Mouse (Mus musculus) heart, postnatal 0 days (tissue): ENCODE measurements around the gene Scamp3. TPM values are rescaled to one million over a fixed set of nuclear protein-coding genes. Genes with fewer than 3 reads are reported as not detected.
A peak's percentile ranks its signal among the peaks of the same experiment; 100 is the strongest.

Experiments used
- ATAC-seq: fragments of 200-750 bp; cut with Nextera tagmentation; 2 replicates; pipeline ENCODE4 v1.8.0; 2017; ENCODE audit warnings: low read depth, moderate number of reproducible peaks, moderate library complexity; ENCODE audit not compliant: insufficient read depth
- DNase-seq: peaks from one replicate; pipeline ENCODE4 v3.0.0-alpha.2; 2016; ENCODE audit warnings: low spot score
- H3K27ac ChIP-seq: fragments of 300-500 bp; sonication (generic); 2 replicates; pipeline ENCODE4 v1.5.1; 2014; ENCODE audit warnings: low read depth, mild to moderate bottlenecking
- H3K27me3 ChIP-seq: fragments of 300-500 bp; sonication (generic); 2 replicates; pipeline ENCODE4 v1.6.1; 2014; ENCODE audit warnings: low read length, mixed read lengths; ENCODE audit not compliant: control insufficient read depth, insufficient read depth
- H3K36me3 ChIP-seq: fragments of 300-500 bp; sonication (generic); replicated peaks from 2 replicates; pipeline ENCODE4 v1.6.1; 2014; ENCODE audit warnings: low read length, mixed read lengths; ENCODE audit not compliant: control insufficient read depth, insufficient read depth
- H3K4me1 ChIP-seq: fragments of 300-500 bp; sonication (generic); 2 replicates; pipeline ENCODE4 v1.6.1; 2014; ENCODE audit warnings: antibody characterized with exemption; ENCODE audit not compliant: control insufficient read depth, insufficient read depth
- H3K4me2 ChIP-seq: fragments of 300-500 bp; sonication (generic); 2 replicates; pipeline ENCODE4 v1.6.1; 2014; ENCODE audit warnings: low read depth, mild to moderate bottlenecking, low read length, moderate library complexity
- H3K4me3 ChIP-seq: fragments of 300-500 bp; sonication (generic); 2 replicates; pipeline ENCODE4 v1.5.1; 2014; ENCODE audit warnings: low read depth, low read length
- H3K9ac ChIP-seq: fragments of 300-500 bp; sonication (generic); replicated peaks from 2 replicates; pipeline ENCODE4 v1.6.1; 2014; ENCODE audit warnings: low read depth, low read length, mixed read lengths
- H3K9me3 ChIP-seq: fragments of 300-500 bp; sonication (generic); replicated peaks from 2 replicates; pipeline ENCODE4 v1.6.1; 2016; ENCODE audit warnings: low read length; ENCODE audit not compliant: control insufficient read depth
- CTCF ChIP-seq: IDR thresholded peaks from 2 replicates; pipeline ENCODE4 v1.5.1; 2016; ENCODE audit warnings: antibody characterized with exemption, control low read depth, low read depth
- EP300 ChIP-seq: IDR thresholded peaks from 2 replicates; pipeline ENCODE4 v1.6.1; 2016; ENCODE audit warnings: antibody characterized with exemption, low read depth
- WGBS: fragments of 180-500 bp; shearing (Covaris S2); extraction: QIAGEN DNeasy Blood & Tissue Kit; methylation state at CpG from one replicate; pipeline ENCODE4 v1.1.7; 2014; 5-methylcytosine and 5-hydroxymethylcytosine counted together
- polyA plus RNA-seq: library from polyadenylated mRNA; unstranded; fragments of >200 nt; fragmentation: Nextera tagmentation; extraction: Ambion mirVana; gene quantifications from 2 replicates; pipeline ENCODE4 v1.2.1, GENCODE M21; 2015
- total RNA-seq: library from RNA; depleted of rRNA; stranded (reverse); fragments of >200 nt; gene quantifications from 2 replicates; pipeline ENCODE4 v1.2.3, GENCODE M21; 2014; ENCODE audit warnings: low replicate concordance

Scamp3 gene
- total and polyA plus RNA-seq, 2 experiments from 2014 or later, result 60.7 to 65.9 TPM

DNA sequence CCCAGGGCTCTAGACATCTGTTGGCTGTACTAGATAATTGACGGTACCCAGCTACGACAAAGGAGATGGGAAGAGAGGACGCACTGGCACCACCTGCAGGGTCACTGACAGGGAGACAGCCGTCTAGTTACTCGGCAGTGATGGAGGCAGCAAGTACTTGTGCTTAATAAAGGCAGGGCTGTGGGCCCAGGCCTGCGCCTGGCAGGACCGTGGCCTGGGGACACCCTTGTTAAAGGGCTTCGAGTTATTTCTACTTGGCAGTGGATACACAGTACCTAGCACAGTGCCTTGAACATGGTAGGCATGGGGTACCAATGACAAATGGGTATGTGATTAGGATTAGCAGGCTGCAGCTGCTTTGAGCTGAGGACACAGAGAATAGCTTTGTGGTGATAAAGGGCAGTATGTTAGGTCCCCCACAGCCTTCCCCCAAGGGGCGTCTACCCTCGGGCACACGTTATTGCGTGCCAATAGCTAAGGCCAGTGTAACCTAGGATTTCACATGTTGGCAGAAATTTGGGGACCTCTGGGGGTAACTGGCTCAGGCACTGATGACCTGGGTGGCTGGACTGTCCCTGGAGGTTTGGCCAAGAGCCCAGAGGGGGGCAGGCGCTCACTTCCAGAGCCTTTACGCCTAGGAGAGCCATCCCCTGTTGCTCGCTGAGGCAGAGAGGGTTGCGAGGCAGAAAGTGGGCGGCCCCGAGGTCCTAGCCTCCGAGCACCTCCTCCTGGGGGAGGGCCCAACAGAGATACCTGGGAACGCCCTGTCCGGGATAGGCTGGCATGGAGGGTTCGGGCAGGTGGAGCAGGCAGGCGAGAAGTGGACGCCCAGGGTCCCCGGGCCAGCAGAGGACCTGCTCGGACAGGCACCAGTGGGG is 29.9 kb upstream of the Scamp3 start:
- ATAC-seq (no peak), DNase-seq (no peak)
- WGBS, result 18% methylated on average over 26 of the region's 26 CpGs
- H3K36me3 ChIP-seq, result no peaks in the 10 kb centered on the region
- H3K4me1 ChIP-seq, result no peaks in the 10 kb centered on the region
- H3K4me2 ChIP-seq, result peak overlapping the region; percentile 24; the same call in 1 of the 2 replicates
- H3K9ac ChIP-seq, result no peak overlapping the region
- TF ChIP-seq EP300 (no peak), CTCF (no peak)
- no peaks in the 10 kb centered on the region for H3K9me3 ChIP-seq
- H3K27ac ChIP-seq, result no peak overlapping the region
- H3K4me3 ChIP-seq, result no peak overlapping the region
- peaks cover 52% of the 10 kb centered on the region for H3K27me3 ChIP-seq

GRCm38 (mm10) chr3:89147979-89148311 is 29.3 kb upstream of the Scamp3 start:
- Histone ChIP-seq H3K4me1 (no peaks in the 10 kb centered on the region), H3K9me3 (no peaks in the 10 kb centered on the region), H3K27me3 (peaks cover 57% of the 10 kb centered on the region), H3K27ac (no peak overlapping the region), H3K4me2 (peak overlapping the region; percentile 24), H3K4me3 (no peak overlapping the region), H3K9ac (no peak overlapping the region), H3K36me3 (no peaks in the 10 kb centered on the region)
- DNase-seq, result no peak
- no peak for ATAC-seq
- 6% methylated on average over 15 of the region's 15 CpGs for WGBS
- TF ChIP-seq CTCF, result no peak
- no peak for TF ChIP-seq EP300

GRCm38 (mm10) chr3:89148567-89148966 is 28.7 kb upstream of the Scamp3 start:
- Histone ChIP-seq H3K9ac (no peak overlapping the region), H3K4me2 (no peak overlapping the region), H3K9me3 (no peaks in the 10 kb centered on the region), H3K27ac (no peak overlapping the region), H3K4me1 (no peaks in the 10 kb centered on the region), H3K36me3 (no peaks in the 10 kb centered on the region), H3K27me3 (peaks cover 57% of the 10 kb centered on the region), H3K4me3 (no peak overlapping the region)
- TF ChIP-seq CTCF (no peak), EP300 (no peak)
- WGBS, result 79% methylated on average over 14 of the region's 14 CpGs
- DNase-seq (no peak), ATAC-seq (no peak)

GRCm38 (mm10) chr3:89152084-89152835 is 25.0 kb upstream of the Scamp3 start:
- no peaks in the 10 kb centered on the region for H3K4me1 ChIP-seq
- ATAC-seq, result no peak
- no peak for DNase-seq
- 50% methylated on average over 17 of the region's 17 CpGs for WGBS
- H3K4me2 ChIP-seq, result no peak overlapping the region
- no peaks in the 10 kb centered on the region for H3K9me3 ChIP-seq
- H3K9ac ChIP-seq, result no peak overlapping the region
- H3K36me3 ChIP-seq, result no peaks in the 10 kb centered on the region
- H3K4me3 ChIP-seq, result no peak overlapping the region
- H3K27ac ChIP-seq, result no peak overlapping the region
- H3K27me3 ChIP-seq, result peaks cover 42% of the 10 kb centered on the region
- TF ChIP-seq EP300 (no peak), CTCF (no peak)

- no peak overlapping the region for H3K27ac ChIP-seq
- WGBS, result 80% methylated on average over 8 of the region's 8 CpGs
- H3K4me2 ChIP-seq, result no peak overlapping the region
- no peak overlapping the region for H3K9ac ChIP-seq
- no peaks in the 10 kb centered on the region for H3K36me3 ChIP-seq
- peaks cover 23% of the 10 kb centered on the region for H3K27me3 ChIP-seq
- DNase-seq (no peak), ATAC-seq (no peak)
- peaks cover 6% of the 10 kb centered on the region; the same call in 1 of the 2 replicates for H3K4me1 ChIP-seq
- no peak overlapping the region for H3K4me3 ChIP-seq
- no peak for TF ChIP-seq CTCF
- TF ChIP-seq EP300, result no peak
- H3K9me3 ChIP-seq, result no peaks in the 10 kb centered on the region
These were observed 20.3 kb upstream of the Scamp3 start for GRCm38 (mm10) chr3:89156951-89157350.
